Mouse (Mus musculus) limb, embryonic 12.5 days (tissue): ENCODE measurements around the gene Nphp4. TPM values are rescaled to one million over a fixed set of nuclear protein-coding genes. Genes with fewer than 3 reads are reported as not detected.
"Not testable (repeated sequence)": the region's sequence is repeated elsewhere in the genome, so short reads cannot be mapped to it uniquely, and the experiment has no call there.

Experiments used
- ATAC-seq: fragments of 200-750 bp; cut with Nextera tagmentation; 2 replicates; pipeline ENCODE4 v1.8.0; 2017; ENCODE audit warnings: low read depth, moderate TSS enrichment; ENCODE audit not compliant: insufficient number of reproducible peaks, insufficient read depth, low FRiP score, low TSS enrichment
- H3K27ac ChIP-seq: fragments of 300-500 bp; sonication (generic); 2 replicates; pipeline ENCODE4 v1.5.1; 2016; ENCODE audit warnings: mild to moderate bottlenecking, moderate library complexity
- H3K27me3 ChIP-seq: fragments of 300-500 bp; sonication (generic); 2 replicates; pipeline ENCODE4 v1.6.1; 2016; ENCODE audit warnings: mild to moderate bottlenecking, moderate library complexity
- H3K36me3 ChIP-seq: fragments of 300-500 bp; sonication (generic); 2 replicates; pipeline ENCODE4 v1.6.1; 2016; ENCODE audit warnings: mild to moderate bottlenecking, moderate library complexity
- H3K4me1 ChIP-seq: fragments of 300-500 bp; sonication (generic); replicated peaks from 2 replicates; pipeline ENCODE4 v1.6.1; 2016
- H3K4me2 ChIP-seq: fragments of 300-500 bp; sonication (generic); 2 replicates; pipeline ENCODE4 v1.6.1; 2016; ENCODE audit warnings: mild to moderate bottlenecking, moderate library complexity
- H3K4me3 ChIP-seq: fragments of 300-500 bp; sonication (generic); replicated peaks from 2 replicates; pipeline ENCODE4 v1.5.1; 2016; ENCODE audit warnings: mild to moderate bottlenecking
- H3K9ac ChIP-seq: fragments of 300-500 bp; sonication (generic); replicated peaks from 2 replicates; pipeline ENCODE4 v1.6.1; 2016; ENCODE audit warnings: mild to moderate bottlenecking, moderate library complexity
- H3K9me3 ChIP-seq: fragments of 300-500 bp; sonication (generic); 2 replicates; pipeline ENCODE4 v1.6.1; 2016; ENCODE audit warnings: mild to moderate bottlenecking, moderate library complexity
- WGBS: fragments of 180-500 bp; shearing (Covaris S2); methylation state at CpG from one replicate; pipeline ENCODE4 v1.1.7; 2016; 5-methylcytosine and 5-hydroxymethylcytosine counted together
- polyA plus RNA-seq: library from polyadenylated mRNA; unstranded; fragments of >200 nt; fragmentation: Nextera tagmentation; extraction: Ambion mirVana; gene quantifications from 2 replicates; pipeline ENCODE4 v1.2.1, GENCODE M21; 2016

Nphp4 gene
- polyA plus RNA-seq, 1 experiment from 2014 or later, result 3.6 TPM

- H3K4me1 ChIP-seq, result peaks cover 10% of the 10 kb centered on the region
- no peak overlapping the region for H3K9ac ChIP-seq
- no peak overlapping the region for H3K4me2 ChIP-seq
- H3K9me3 ChIP-seq, result no peaks in the 10 kb centered on the region
- peaks cover 4% of the 10 kb centered on the region; the same call in 1 of the 2 replicates for H3K27me3 ChIP-seq
- no peak for ATAC-seq
- 67% methylated on average over 18 of the region's 18 CpGs for WGBS
- no peaks in the 10 kb centered on the region for H3K36me3 ChIP-seq
- no peak overlapping the region for H3K27ac ChIP-seq
- H3K4me3 ChIP-seq, result no peak overlapping the region
These were observed 77.9 kb downstream of the Nphp4 start for GRCm38 (mm10) chr4:152554421-152554820.

DNA sequence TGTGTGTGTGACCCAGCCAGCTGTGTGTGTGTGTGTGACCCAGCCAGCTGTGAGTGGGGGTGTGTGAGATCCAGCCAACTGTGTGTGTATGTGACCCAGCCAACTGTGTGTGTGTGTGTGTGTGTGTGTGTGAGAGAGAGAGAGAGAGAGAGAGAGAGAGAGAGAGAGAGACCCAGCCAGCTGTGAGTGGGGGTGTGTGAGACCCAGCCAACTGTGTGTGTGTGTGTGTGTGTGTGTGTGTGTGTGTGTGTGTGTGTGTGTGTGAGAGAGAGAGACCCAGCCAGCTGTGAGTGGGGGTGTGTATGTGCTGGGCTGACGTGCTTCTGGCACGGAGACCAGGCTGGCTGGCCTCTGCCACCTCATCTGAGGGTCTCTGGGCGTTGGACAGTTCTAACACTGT, 79.3 kb downstream of the Nphp4 start:
- not testable (repeated sequence) for H3K9me3 ChIP-seq, H3K4me3 ChIP-seq, H3K27me3 ChIP-seq, H3K4me2 ChIP-seq, H3K27ac ChIP-seq, H3K36me3 ChIP-seq, ATAC-seq, H3K9ac ChIP-seq
- peaks cover 15% of the 10 kb centered on the region for H3K4me1 ChIP-seq
- 83% methylated on average over 3 of the region's 3 CpGs for WGBS

GRCm38 (mm10) chr4:152558246-152558645, 81.7 kb downstream of the Nphp4 start:
- Histone ChIP-seq H3K4me1 (peaks cover 15% of the 10 kb centered on the region), H3K9ac (peak overlapping the region; percentile 45; the same call in 1 of the 2 replicates), H3K36me3 (0 out of 2 replicates have a peak, but pooled peaks cover 3% of the 10 kb centered on the region), H3K9me3 (no peaks in the 10 kb centered on the region), H3K4me3 (no peak overlapping the region), H3K27ac (no peak overlapping the region), H3K4me2 (no peak overlapping the region; the same call in 1 of the 2 replicates), H3K27me3 (0 out of 2 replicates have a peak, but pooled peaks cover 4% of the 10 kb centered on the region)
- no peak for ATAC-seq
- 30% methylated on average over 17 of the region's 17 CpGs for WGBS

- Histone ChIP-seq H3K9ac (no peak overlapping the region), H3K4me2 (no peak overlapping the region), H3K27me3 (peaks cover 26% of the 10 kb centered on the region), H3K36me3 (no peaks in the 10 kb centered on the region), H3K27ac (no peak overlapping the region), H3K9me3 (no peaks in the 10 kb centered on the region), H3K4me3 (no peak overlapping the region), H3K4me1 (peaks cover 7% of the 10 kb centered on the region; the same call in 1 of the 2 replicates)
- 82% methylated on average over 4 of the region's 4 CpGs for WGBS
- no peak for ATAC-seq
These were observed 91.5 kb downstream of the Nphp4 start for GRCm38 (mm10) chr4:152568006-152568405.

GRCm38 (mm10) chr4:152568662-152569395, 92.3 kb downstream of the Nphp4 start:
- H3K9ac ChIP-seq, result no peak overlapping the region
- H3K36me3 ChIP-seq, result no peaks in the 10 kb centered on the region
- WGBS, result 37% methylated on average over 23 of the region's 23 CpGs
- H3K4me3 ChIP-seq, result no peak overlapping the region
- no peak for ATAC-seq
- H3K27me3 ChIP-seq, result peaks cover 26% of the 10 kb centered on the region
- no peaks in the 10 kb centered on the region for H3K9me3 ChIP-seq
- H3K4me1 ChIP-seq, result peaks cover 7% of the 10 kb centered on the region; the same call in 1 of the 2 replicates
- 0 out of 2 replicates have a peak overlapping the region, but pooled peaks have one; percentile 8 for H3K4me2 ChIP-seq
- H3K27ac ChIP-seq, result no peak overlapping the region

DNA sequence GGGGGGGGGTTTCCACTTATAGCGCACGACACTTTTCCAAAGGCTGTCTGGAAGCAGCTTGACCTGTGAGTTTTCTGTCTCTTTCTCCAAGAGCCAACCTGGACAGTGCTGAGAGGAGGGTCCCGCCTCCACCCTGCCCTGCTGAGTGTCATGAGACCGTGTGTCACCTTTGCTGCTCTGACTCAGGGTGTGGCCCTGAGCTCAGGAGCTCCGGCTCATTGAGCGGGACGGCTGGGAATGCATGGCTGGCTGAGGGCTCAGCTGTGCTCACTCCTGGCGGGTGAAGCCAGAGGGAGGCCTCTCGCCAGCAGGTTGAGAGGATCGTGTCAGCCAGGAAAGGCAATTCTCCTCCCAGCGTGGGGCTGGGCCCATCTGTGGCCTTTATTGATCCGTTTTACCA, 97.8 kb downstream of the Nphp4 start:
- Histone ChIP-seq H3K4me3 (no peak overlapping the region), H3K4me2 (no peak overlapping the region), H3K9ac (no peak overlapping the region), H3K9me3 (no peaks in the 10 kb centered on the region), H3K36me3 (no peaks in the 10 kb centered on the region), H3K27me3 (peaks cover 13% of the 10 kb centered on the region), H3K27ac (no peak overlapping the region), H3K4me1 (peaks cover 2% of the 10 kb centered on the region; the same call in 1 of the 2 replicates)
- no peak for ATAC-seq
- WGBS, result 56% methylated on average over 12 of the region's 12 CpGs

DNA sequence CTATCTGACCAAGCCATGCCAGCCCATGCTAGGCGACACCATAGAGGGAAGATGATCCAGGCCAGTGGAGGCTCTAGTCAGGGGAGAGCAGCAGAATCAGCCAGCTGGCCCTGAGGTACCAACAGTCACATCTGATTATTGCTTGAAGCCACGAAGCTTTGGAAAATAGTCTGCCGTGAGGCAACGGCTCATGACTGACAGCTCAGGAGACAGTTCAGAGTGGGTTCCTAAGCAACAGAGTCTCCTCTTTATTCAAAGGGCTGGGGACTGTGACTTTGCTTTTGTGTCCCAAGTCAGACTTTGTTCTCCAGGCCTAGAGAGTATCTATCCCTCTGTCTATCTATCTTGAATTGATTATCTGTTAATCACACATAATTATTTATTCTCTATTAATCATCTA, 100.3 kb downstream of the Nphp4 start:
- Histone ChIP-seq H3K4me3 (no peak overlapping the region), H3K9me3 (no peaks in the 10 kb centered on the region), H3K27ac (no peak overlapping the region), H3K36me3 (no peaks in the 10 kb centered on the region), H3K27me3 (no peaks in the 10 kb centered on the region), H3K9ac (no peak overlapping the region), H3K4me2 (no peak overlapping the region), H3K4me1 (no peaks in the 10 kb centered on the region)
- no peak for ATAC-seq
- 89% methylated on average over 4 of the region's 4 CpGs for WGBS

GRCm38 (mm10) chr4:152579956-152580355, 103.5 kb downstream of the Nphp4 start:
- no peak overlapping the region for H3K4me3 ChIP-seq
- H3K27ac ChIP-seq, result no peak overlapping the region
- H3K9ac ChIP-seq, result no peak overlapping the region
- H3K9me3 ChIP-seq, result no peaks in the 10 kb centered on the region
- H3K4me2 ChIP-seq, result no peak overlapping the region
- H3K36me3 ChIP-seq, result no peaks in the 10 kb centered on the region
- 74% methylated on average over 4 of the region's 4 CpGs for WGBS
- no peaks in the 10 kb centered on the region for H3K4me1 ChIP-seq
- no peaks in the 10 kb centered on the region for H3K27me3 ChIP-seq
- ATAC-seq, result no peak

DNA sequence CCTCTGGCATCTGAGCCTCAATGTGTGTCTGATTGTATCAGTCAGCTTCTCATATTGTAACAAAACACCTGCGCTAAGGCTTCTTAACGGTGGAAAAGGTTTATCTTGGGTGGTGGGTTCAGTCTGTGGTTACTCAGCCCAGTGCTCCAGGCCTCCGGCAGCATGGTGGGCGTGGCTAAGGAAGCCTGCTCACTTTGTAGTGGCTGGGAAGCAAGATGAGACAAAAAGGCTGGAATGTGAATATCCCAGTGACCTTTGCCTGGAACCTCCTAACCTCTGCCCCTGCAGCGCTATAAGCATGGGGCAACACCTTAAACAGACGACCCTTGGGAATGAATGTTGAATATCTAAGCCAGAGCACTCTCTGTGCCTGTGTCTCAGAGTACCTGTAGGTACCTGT, 105.7 kb downstream of the Nphp4 start:
- 39% methylated on average over 6 of the region's 6 CpGs for WGBS

GRCm38 (mm10) chr4:152583616-152584015, 107.1 kb downstream of the Nphp4 start:
- Histone ChIP-seq H3K27ac (no peak overlapping the region), H3K4me2 (no peak overlapping the region), H3K27me3 (no peaks in the 10 kb centered on the region), H3K36me3 (no peaks in the 10 kb centered on the region), H3K4me3 (no peak overlapping the region), H3K9me3 (no peaks in the 10 kb centered on the region), H3K4me1 (no peaks in the 10 kb centered on the region), H3K9ac (no peak overlapping the region)
- no peak for ATAC-seq
- WGBS, result 67% methylated on average over 6 of the region's 6 CpGs

More for the DNA sequence above, 105.7 kb downstream of the Nphp4 start:
- Histone ChIP-seq H3K4me3 (no peak overlapping the region), H3K9me3 (no peaks in the 10 kb centered on the region), H3K36me3 (no peaks in the 10 kb centered on the region), H3K27ac (no peak overlapping the region), H3K4me2 (no peak overlapping the region), H3K27me3 (no peaks in the 10 kb centered on the region), H3K4me1 (no peaks in the 10 kb centered on the region), H3K9ac (no peak overlapping the region)
- ATAC-seq, result no peak

DNA sequence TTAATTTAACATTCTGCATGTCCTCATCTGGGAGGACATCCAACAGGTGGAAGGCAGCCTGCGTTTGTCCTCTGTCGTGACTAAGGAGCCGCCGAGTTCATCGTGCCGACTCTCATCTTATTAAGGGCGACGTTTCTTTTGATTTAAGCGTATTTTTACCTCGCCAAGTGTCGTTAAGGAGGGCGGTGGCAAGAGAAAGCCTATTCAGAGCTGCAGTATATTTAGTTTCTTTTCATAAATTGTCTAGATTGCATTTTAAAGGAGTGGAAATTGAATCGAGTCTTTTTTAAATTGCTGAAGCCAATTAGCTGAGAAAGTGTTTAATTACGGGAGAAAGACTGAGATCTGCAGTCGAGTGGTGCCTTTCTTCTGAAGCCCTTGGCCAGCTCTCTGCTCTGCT, 109.0 kb downstream of the Nphp4 start:
- no peak for ATAC-seq
- Histone ChIP-seq H3K9ac (no peak overlapping the region), H3K4me1 (no peaks in the 10 kb centered on the region), H3K27ac (no peak overlapping the region), H3K27me3 (no peaks in the 10 kb centered on the region), H3K4me3 (no peak overlapping the region), H3K36me3 (no peaks in the 10 kb centered on the region), H3K9me3 (no peaks in the 10 kb centered on the region), H3K4me2 (no peak overlapping the region)
- whole genome bisulfite sequencing, result 72% methylated on average over 15 of the region's 15 CpGs

GRCm38 (mm10) chr4:152586175-152586574, 109.7 kb downstream of the Nphp4 start:
- no peak overlapping the region for H3K9ac ChIP-seq
- no peak overlapping the region for H3K4me2 ChIP-seq
- no peaks in the 10 kb centered on the region for H3K36me3 ChIP-seq
- 31% methylated on average over 4 of the region's 4 CpGs for WGBS
- H3K4me1 ChIP-seq, result no peaks in the 10 kb centered on the region
- H3K27ac ChIP-seq, result no peak overlapping the region
- H3K27me3 ChIP-seq, result no peaks in the 10 kb centered on the region
- H3K9me3 ChIP-seq, result no peaks in the 10 kb centered on the region
- no peak overlapping the region for H3K4me3 ChIP-seq
- no peak for ATAC-seq
